Mouse (Mus musculus): ENCODE measurements around the gene Dynlt1a. TPM values are rescaled to one million over a fixed set of nuclear protein-coding genes. Genes with fewer than 3 reads are reported as not detected.
"Not testable (repeated sequence)": the region's sequence is repeated elsewhere in the genome, so short reads cannot be mapped to it uniquely, and the experiment has no call there.

Dynlt1a gene
- polyA plus RNA-seq, 1 experiment: 10.7 TPM

GRCm38 (mm10) chr17:6283137-6283536 lies 34.2 kb downstream of the Dynlt1a start:
- H3K4me3 ChIP-seq (ENCODE audit: low read depth, low read length); H3K27me3 ChIP-seq (ENCODE audit: control insufficient read depth, insufficient read depth, low read length); H3K36me3 ChIP-seq (ENCODE audit: control insufficient read depth, insufficient read depth, low read length); H3K4me1 ChIP-seq (ENCODE audit: control insufficient read depth, insufficient read depth, insufficient read length, low read length); H3K27ac ChIP-seq (ENCODE audit: insufficient read depth, low read depth, low read length): not testable (repeated sequence)
- WGBS: 84% methylated on average over 8 of the region's 10 CpGs

GRCm38 (mm10) chr17:6280513-6280912 lies 36.8 kb downstream of the Dynlt1a start:
- H3K36me3 ChIP-seq (ENCODE audit: control insufficient read depth, insufficient read depth, low read length); H3K4me3 ChIP-seq (ENCODE audit: low read depth, low read length); H3K27me3 ChIP-seq (ENCODE audit: control insufficient read depth, insufficient read depth, low read length); H3K4me1 ChIP-seq (ENCODE audit: control insufficient read depth, insufficient read depth, insufficient read length, low read length); H3K27ac ChIP-seq (ENCODE audit: insufficient read depth, low read depth, low read length): not testable (repeated sequence)
- 97% methylated on average over 16 of the region's 19 CpGs for WGBS

- not testable (repeated sequence) for H3K27me3 ChIP-seq (ENCODE audit: control insufficient read depth, insufficient read depth, low read length); H3K4me3 ChIP-seq (ENCODE audit: low read depth, low read length); H3K27ac ChIP-seq (ENCODE audit: insufficient read depth, low read depth, low read length); H3K4me1 ChIP-seq (ENCODE audit: control insufficient read depth, insufficient read depth, insufficient read length, low read length); H3K36me3 ChIP-seq (ENCODE audit: control insufficient read depth, insufficient read depth, low read length)
- 95% methylated on average over 10 of the region's 10 CpGs for WGBS
These were observed 37.5 kb downstream of the Dynlt1a start for GRCm38 (mm10) chr17:6279772-6280171.

- WGBS: 32% methylated on average over 8 of the region's 8 CpGs
- not testable (repeated sequence) for H3K36me3 ChIP-seq (ENCODE audit: control insufficient read depth, insufficient read depth, low read length); H3K4me1 ChIP-seq (ENCODE audit: control insufficient read depth, insufficient read depth, insufficient read length, low read length); H3K27me3 ChIP-seq (ENCODE audit: control insufficient read depth, insufficient read depth, low read length); H3K4me3 ChIP-seq (ENCODE audit: low read depth, low read length); H3K27ac ChIP-seq (ENCODE audit: insufficient read depth, low read depth, low read length)
These were observed 38.1 kb downstream of the Dynlt1a start for GRCm38 (mm10) chr17:6279205-6279604.

GRCm38 (mm10) chr17:6274693-6275092 lies 42.6 kb downstream of the Dynlt1a start:
- H3K36me3 ChIP-seq (ENCODE audit: control insufficient read depth, insufficient read depth, low read length); H3K27me3 ChIP-seq (ENCODE audit: control insufficient read depth, insufficient read depth, low read length); H3K4me3 ChIP-seq (ENCODE audit: low read depth, low read length); H3K27ac ChIP-seq (ENCODE audit: insufficient read depth, low read depth, low read length); H3K4me1 ChIP-seq (ENCODE audit: control insufficient read depth, insufficient read depth, insufficient read length, low read length): not testable (repeated sequence)
- 90% methylated on average over 6 of the region's 6 CpGs for WGBS

- not testable (repeated sequence) for H3K36me3 ChIP-seq (ENCODE audit: control insufficient read depth, insufficient read depth, low read length); H3K27ac ChIP-seq (ENCODE audit: insufficient read depth, low read depth, low read length); H3K27me3 ChIP-seq (ENCODE audit: control insufficient read depth, insufficient read depth, low read length); H3K4me1 ChIP-seq (ENCODE audit: control insufficient read depth, insufficient read depth, insufficient read length, low read length); H3K4me3 ChIP-seq (ENCODE audit: low read depth, low read length)
- 85% methylated on average over 6 of the region's 6 CpGs for WGBS
These were observed 45.3 kb downstream of the Dynlt1a start for GRCm38 (mm10) chr17:6271970-6272369.

- not testable (repeated sequence) for H3K36me3 ChIP-seq (ENCODE audit: control insufficient read depth, insufficient read depth, low read length); H3K27ac ChIP-seq (ENCODE audit: insufficient read depth, low read depth, low read length)
- under 1% methylated on average over 25 of the region's 25 CpGs for WGBS
These were observed 46.5 kb downstream of the Dynlt1a start for GRCm38 (mm10) chr17:6270840-6271239.

GRCm38 (mm10) chr17:6269876-6270831 lies 47.1 kb downstream of the Dynlt1a start:
- not testable (repeated sequence) for H3K27me3 ChIP-seq (ENCODE audit: control insufficient read depth, insufficient read depth, low read length); H3K27ac ChIP-seq (ENCODE audit: insufficient read depth, low read depth, low read length); H3K36me3 ChIP-seq (ENCODE audit: control insufficient read depth, insufficient read depth, low read length); H3K4me1 ChIP-seq (ENCODE audit: control insufficient read depth, insufficient read depth, insufficient read length, low read length)
- peak overlapping the region; percentile 61 for H3K4me3 ChIP-seq (ENCODE audit: low read depth, low read length)
- under 1% methylated on average over 78 of the region's 84 CpGs for WGBS

More at GRCm38 (mm10) chr17:6270840-6271239, 46.5 kb downstream of the Dynlt1a start:
- not testable (repeated sequence) for H3K4me1 ChIP-seq (ENCODE audit: control insufficient read depth, insufficient read depth, insufficient read length, low read length); H3K27me3 ChIP-seq (ENCODE audit: control insufficient read depth, insufficient read depth, low read length)
- H3K4me3 ChIP-seq (ENCODE audit: low read depth, low read length): peak overlapping the region; percentile 61

- H3K27ac ChIP-seq (ENCODE audit: insufficient read depth, low read depth, low read length); H3K36me3 ChIP-seq (ENCODE audit: control insufficient read depth, insufficient read depth, low read length); H3K4me1 ChIP-seq (ENCODE audit: control insufficient read depth, insufficient read depth, insufficient read length, low read length); H3K27me3 ChIP-seq (ENCODE audit: control insufficient read depth, insufficient read depth, low read length); H3K4me3 ChIP-seq (ENCODE audit: low read depth, low read length): not testable (repeated sequence)
- WGBS: 10% methylated on average over 18 of the region's 20 CpGs
These were observed 60.2 kb downstream of the Dynlt1a start for GRCm38 (mm10) chr17:6257070-6257456.

GRCm38 (mm10) chr17:6256400-6257069 lies 60.8 kb downstream of the Dynlt1a start, which contains the start of gene Tmem181a:
Tmem181a (plus strand) TSS chr17:6256860.
- not testable (repeated sequence) for H3K36me3 ChIP-seq (ENCODE audit: control insufficient read depth, insufficient read depth, low read length); H3K27ac ChIP-seq (ENCODE audit: insufficient read depth, low read depth, low read length); H3K27me3 ChIP-seq (ENCODE audit: control insufficient read depth, insufficient read depth, low read length); H3K4me3 ChIP-seq (ENCODE audit: low read depth, low read length); H3K4me1 ChIP-seq (ENCODE audit: control insufficient read depth, insufficient read depth, insufficient read length, low read length)
- WGBS: 5% methylated on average over 22 of the region's 51 CpGs

Data from small intestine, adult 2 months (tissue).